Mouse (Mus musculus) hindbrain, embryonic 15.5 days (tissue): ENCODE data around the gene Gm45623. TPM values are rescaled to one million over a fixed set of nuclear protein-coding genes. Genes with fewer than 3 reads are reported as not detected.

Experiments
- ATAC-seq: fragments of 200-750 bp; cut with Nextera tagmentation; 2 replicates; pipeline ENCODE4 v1.8.0; 2017; ENCODE audit warnings: low read depth, moderate number of reproducible peaks, moderate TSS enrichment; ENCODE audit not compliant: low FRiP score
- H3K27ac ChIP-seq: fragments of 300-500 bp; sonication (generic); replicated peaks from 2 replicates; pipeline ENCODE4 v1.5.1; 2015; ENCODE audit warnings: mild to moderate bottlenecking, inconsistent platforms
- H3K27me3 ChIP-seq: fragments of 300-500 bp; sonication (generic); 2 replicates; pipeline ENCODE4 v1.6.1; 2015; ENCODE audit warnings: control low read depth, inconsistent platforms
- H3K36me3 ChIP-seq: fragments of 300-500 bp; sonication (generic); 2 replicates; pipeline ENCODE4 v1.6.1; 2015; ENCODE audit warnings: control low read depth, inconsistent platforms
- H3K4me1 ChIP-seq: fragments of 300-500 bp; sonication (generic); replicated peaks from 2 replicates; pipeline ENCODE4 v1.6.1; 2015; ENCODE audit warnings: control low read depth, inconsistent platforms
- H3K4me2 ChIP-seq: fragments of 300-500 bp; sonication (generic); 2 replicates; pipeline ENCODE4 v1.6.1; 2015; ENCODE audit warnings: moderate library complexity, mild to moderate bottlenecking, inconsistent platforms
- H3K4me3 ChIP-seq: fragments of 300-500 bp; sonication (generic); 2 replicates; pipeline ENCODE4 v1.5.1; 2015; ENCODE audit warnings: mild to moderate bottlenecking, inconsistent platforms
- H3K9ac ChIP-seq: fragments of 300-500 bp; sonication (generic); 2 replicates; pipeline ENCODE4 v1.6.1; 2015; ENCODE audit warnings: inconsistent platforms
- H3K9me3 ChIP-seq: fragments of 300-500 bp; sonication (generic); 2 replicates; pipeline ENCODE4 v1.6.1; 2016; ENCODE audit warnings: control low read depth, inconsistent platforms
- WGBS: fragments of 180-500 bp; shearing (Covaris S2); methylation state at CpG from one replicate; pipeline ENCODE4 v1.1.7; 2015; 5-methylcytosine and 5-hydroxymethylcytosine counted together
- polyA plus RNA-seq: library from polyadenylated mRNA; unstranded; fragments of >200 nt; fragmentation: Nextera tagmentation; extraction: Ambion mirVana; gene quantifications from 2 replicates; pipeline ENCODE4 v1.2.1, GENCODE M21; 2015

Gene Gm45623
- polyA plus RNA-seq = 2.4 and 3.2 TPM in 2 replicates

GRCm38 (mm10) chr13:56753192-56753951 is at the start of gene Gm45623:
Gm45623 (minus strand) TSS chr13:56753827.
- WGBS = 2% methylated on average over 69 of the region's 71 CpGs
- Histone ChIP-seq H3K9me3 (no peaks in the 10 kb centered on the region), H3K27me3 (peaks cover 37% of the 10 kb centered on the region; the same call in 1 of the 2 replicates), H3K9ac (peak within 1 kb of the TSS; percentile 53), H3K4me3 (peak within 1 kb of the TSS; percentile 50), H3K27ac (no peak within 1 kb of the TSS), H3K4me1 (peaks cover 19% of the 10 kb centered on the region), H3K36me3 (no peaks in the 10 kb centered on the region), H3K4me2 (peak within 1 kb of the TSS; percentile 98)
- 0 out of 2 replicates have a peak, but pooled peaks have one; percentile 21 for ATAC-seq

- Histone ChIP-seq H3K4me1 (peaks cover 16% of the 10 kb centered on the region), H3K27ac (no peak overlapping the region), H3K4me3 (no peak overlapping the region), H3K9ac (no peak overlapping the region), H3K4me2 (no peak overlapping the region), H3K36me3 (no peaks in the 10 kb centered on the region), H3K9me3 (no peaks in the 10 kb centered on the region), H3K27me3 (no peaks in the 10 kb centered on the region)
- ATAC-seq = no peak
- 83% methylated on average over 7 of the region's 7 CpGs for WGBS
These were observed 43.8 kb upstream of the Gm45623 start for GRCm38 (mm10) chr13:56797459-56797858.

GRCm38 (mm10) chr13:56795501-56795900 is 41.9 kb upstream of the Gm45623 start:
- no peak overlapping the region for H3K9ac ChIP-seq
- WGBS = 66% methylated on average over 7 of the region's 7 CpGs
- H3K4me2 ChIP-seq = no peak overlapping the region
- no peak overlapping the region for H3K4me3 ChIP-seq
- no peaks in the 10 kb centered on the region for H3K9me3 ChIP-seq
- H3K27me3 ChIP-seq = no peaks in the 10 kb centered on the region
- no peak for ATAC-seq
- no peaks in the 10 kb centered on the region for H3K36me3 ChIP-seq
- H3K27ac ChIP-seq = no peak overlapping the region
- H3K4me1 ChIP-seq = peaks cover 16% of the 10 kb centered on the region

- no peak overlapping the region for H3K4me3 ChIP-seq
- no peak for ATAC-seq
- H3K4me2 ChIP-seq = no peak overlapping the region
- 26% methylated on average over 7 of the region's 7 CpGs for WGBS
- no peaks in the 10 kb centered on the region for H3K36me3 ChIP-seq
- 0 out of 2 replicates have a peak overlapping the region, but pooled peaks have one; percentile 0 for H3K27ac ChIP-seq
- H3K9ac ChIP-seq = no peak overlapping the region
- H3K9me3 ChIP-seq = no peaks in the 10 kb centered on the region
- no peaks in the 10 kb centered on the region for H3K27me3 ChIP-seq
- H3K4me1 ChIP-seq = peaks cover 16% of the 10 kb centered on the region
These were observed 40.8 kb upstream of the Gm45623 start for GRCm38 (mm10) chr13:56794441-56794840.

GRCm38 (mm10) chr13:56792844-56793243 is 39.2 kb upstream of the Gm45623 start:
- no peak for ATAC-seq
- 92% methylated on average over 3 of the region's 3 CpGs for WGBS
- Histone ChIP-seq H3K9me3 (no peaks in the 10 kb centered on the region), H3K27ac (no peak overlapping the region), H3K27me3 (no peaks in the 10 kb centered on the region), H3K36me3 (no peaks in the 10 kb centered on the region), H3K4me3 (no peak overlapping the region), H3K9ac (no peak overlapping the region), H3K4me1 (peaks cover 16% of the 10 kb centered on the region), H3K4me2 (no peak overlapping the region)

- Histone ChIP-seq H3K4me2 (no peak overlapping the region), H3K9me3 (no peaks in the 10 kb centered on the region), H3K9ac (no peak overlapping the region), H3K4me3 (no peak overlapping the region), H3K27me3 (no peaks in the 10 kb centered on the region), H3K36me3 (no peaks in the 10 kb centered on the region), H3K27ac (no peak overlapping the region), H3K4me1 (peaks cover 16% of the 10 kb centered on the region)
- ATAC-seq = no peak
- WGBS = 94% methylated on average over 3 of the region's 3 CpGs
These were observed 37.1 kb upstream of the Gm45623 start for GRCm38 (mm10) chr13:56790683-56791082.

- Histone ChIP-seq H3K9me3 (no peaks in the 10 kb centered on the region), H3K4me1 (peaks cover 36% of the 10 kb centered on the region), H3K27me3 (no peaks in the 10 kb centered on the region), H3K4me2 (no peak overlapping the region), H3K36me3 (no peaks in the 10 kb centered on the region), H3K9ac (no peak overlapping the region), H3K27ac (peak overlapping the region; percentile 54; the same call in 1 of the 2 replicates), H3K4me3 (no peak overlapping the region)
- 79% methylated on average over 1 of the region's 1 CpGs for WGBS
- ATAC-seq = no peak
These were observed 29.0 kb upstream of the Gm45623 start for GRCm38 (mm10) chr13:56782621-56783020.

- H3K27me3 ChIP-seq = no peaks in the 10 kb centered on the region
- H3K4me1 ChIP-seq = peaks cover 36% of the 10 kb centered on the region
- ATAC-seq = no peak
- H3K36me3 ChIP-seq = no peaks in the 10 kb centered on the region
- no peaks in the 10 kb centered on the region for H3K9me3 ChIP-seq
- peak overlapping the region; percentile 70 for H3K27ac ChIP-seq
- no peak overlapping the region for H3K4me2 ChIP-seq
- 84% methylated on average over 3 of the region's 3 CpGs for WGBS
- H3K9ac ChIP-seq = no peak overlapping the region
- H3K4me3 ChIP-seq = no peak overlapping the region
These were observed 28.1 kb upstream of the Gm45623 start for GRCm38 (mm10) chr13:56781697-56782096.

GRCm38 (mm10) chr13:56780746-56781469 is 27.3 kb upstream of the Gm45623 start:
- no peaks in the 10 kb centered on the region for H3K36me3 ChIP-seq
- WGBS = 37% methylated on average over 13 of the region's 13 CpGs
- H3K9me3 ChIP-seq = no peaks in the 10 kb centered on the region
- H3K4me1 ChIP-seq = peaks cover 36% of the 10 kb centered on the region
- no peak overlapping the region for H3K4me2 ChIP-seq
- no peak overlapping the region for H3K9ac ChIP-seq
- peak overlapping the region; percentile 70 for H3K27ac ChIP-seq
- H3K27me3 ChIP-seq = no peaks in the 10 kb centered on the region
- ATAC-seq = peak; percentile 32; the same call in 1 of the 2 replicates
- no peak overlapping the region for H3K4me3 ChIP-seq

GRCm38 (mm10) chr13:56774304-56774703 is 20.7 kb upstream of the Gm45623 start:
- 3% methylated on average over 5 of the region's 5 CpGs for WGBS
- Histone ChIP-seq H3K4me3 (no peak overlapping the region), H3K36me3 (no peaks in the 10 kb centered on the region), H3K9me3 (no peaks in the 10 kb centered on the region), H3K9ac (no peak overlapping the region), H3K27ac (peak overlapping the region; percentile 61), H3K4me2 (0 out of 2 replicates have a peak overlapping the region, but pooled peaks have one; percentile 9), H3K4me1 (peaks cover 31% of the 10 kb centered on the region), H3K27me3 (no peaks in the 10 kb centered on the region)
- peak; percentile 49; the same call in 1 of the 2 replicates for ATAC-seq

GRCm38 (mm10) chr13:56773262-56773870 is 19.7 kb upstream of the Gm45623 start:
- no peak for ATAC-seq
- Histone ChIP-seq H3K9ac (no peak overlapping the region), H3K27ac (no peak overlapping the region), H3K27me3 (no peaks in the 10 kb centered on the region), H3K9me3 (no peaks in the 10 kb centered on the region), H3K36me3 (no peaks in the 10 kb centered on the region), H3K4me1 (peaks cover 31% of the 10 kb centered on the region), H3K4me2 (no peak overlapping the region), H3K4me3 (no peak overlapping the region)
- 61% methylated on average over 14 of the region's 14 CpGs for WGBS

- Histone ChIP-seq H3K27me3 (no peaks in the 10 kb centered on the region), H3K9me3 (no peaks in the 10 kb centered on the region), H3K27ac (no peak overlapping the region), H3K36me3 (no peaks in the 10 kb centered on the region), H3K4me2 (no peak overlapping the region), H3K4me1 (peaks cover 31% of the 10 kb centered on the region), H3K9ac (no peak overlapping the region), H3K4me3 (no peak overlapping the region)
- 61% methylated on average over 3 of the region's 3 CpGs for WGBS
- ATAC-seq = no peak
These were observed 19.0 kb upstream of the Gm45623 start for GRCm38 (mm10) chr13:56772592-56772991.
